Mouse (Mus musculus) heart, embryonic 13.5 days (tissue): ENCODE measurements at regions not wholly inside any gene's neighbourhood (a gene's known extent, or its start where the extent isn't known, plus 50 kb on each side); places are given as distances from the start of the nearest gene placed in this dataset.

Experiments used
- ATAC-seq: fragments of 200-750 bp; cut with Nextera tagmentation; 2 replicates; pipeline ENCODE4 v1.8.0; 2017; ENCODE audit warnings: moderate TSS enrichment; ENCODE audit not compliant: insufficient number of reproducible peaks, low FRiP score, low TSS enrichment; ENCODE audit errors: extremely low read depth
- H3K27ac ChIP-seq: fragments of 300-500 bp; sonication (generic); replicated peaks from 2 replicates; pipeline ENCODE4 v1.5.1; 2015; ENCODE audit warnings: moderate library complexity, mild to moderate bottlenecking, inconsistent platforms
- H3K27me3 ChIP-seq: fragments of 300-500 bp; sonication (generic); replicated peaks from 2 replicates; pipeline ENCODE4 v1.6.1; 2015; ENCODE audit warnings: mild to moderate bottlenecking, inconsistent platforms
- H3K36me3 ChIP-seq: fragments of 300-500 bp; sonication (generic); 2 replicates; pipeline ENCODE4 v1.6.1; 2015; ENCODE audit warnings: mild to moderate bottlenecking, inconsistent platforms
- H3K4me1 ChIP-seq: fragments of 300-500 bp; sonication (generic); 2 replicates; pipeline ENCODE4 v1.6.1; 2015; ENCODE audit warnings: inconsistent platforms
- H3K4me2 ChIP-seq: fragments of 300-500 bp; sonication (generic); 2 replicates; pipeline ENCODE4 v1.6.1; 2015; ENCODE audit warnings: inconsistent platforms, mild to moderate bottlenecking, moderate library complexity
- H3K4me3 ChIP-seq: fragments of 300-500 bp; sonication (generic); 2 replicates; pipeline ENCODE4 v1.5.1; 2015; ENCODE audit warnings: moderate library complexity, mild to moderate bottlenecking, inconsistent platforms
- H3K9ac ChIP-seq: fragments of 300-500 bp; sonication (generic); 2 replicates; pipeline ENCODE4 v1.6.1; 2015; ENCODE audit warnings: inconsistent platforms, mild to moderate bottlenecking, moderate library complexity
- H3K9me3 ChIP-seq: fragments of 300-500 bp; sonication (generic); 2 replicates; pipeline ENCODE4 v1.6.1; 2016; ENCODE audit warnings: inconsistent platforms
- WGBS: fragments of 180-500 bp; shearing (Covaris S2); methylation state at CpG from one replicate; pipeline ENCODE4 v1.1.7; 2015; ENCODE audit warnings: mixed read lengths; 5-methylcytosine and 5-hydroxymethylcytosine counted together

DNA sequence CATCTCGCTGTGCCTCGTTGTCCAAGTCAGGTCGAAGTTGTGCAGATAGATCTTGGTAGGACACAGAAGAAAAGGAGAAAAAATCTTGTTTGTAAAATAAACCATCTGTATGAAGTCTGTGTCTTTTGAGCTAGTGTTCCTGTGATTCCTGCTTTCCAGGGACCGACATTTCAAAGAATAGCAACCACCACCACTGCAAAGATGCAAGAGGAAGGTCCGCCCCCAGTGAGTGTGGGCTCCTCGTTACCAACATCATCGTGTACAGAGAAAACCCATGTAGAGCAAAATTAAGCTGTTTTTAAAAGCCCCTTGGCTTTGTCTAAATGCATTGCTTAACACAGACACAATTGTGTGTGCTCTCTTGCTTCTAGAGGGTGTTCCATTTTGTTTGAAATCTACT lies 218.2 kb downstream of the Enc1 start:
- WGBS = 97% methylated on average over 7 of the region's 7 CpGs
- peaks cover 35% of the 10 kb centered on the region for H3K4me1 ChIP-seq
- no peak overlapping the region for H3K4me3 ChIP-seq
- H3K27ac ChIP-seq = no peak overlapping the region
- no peaks in the 10 kb centered on the region for H3K36me3 ChIP-seq
- no peaks in the 10 kb centered on the region for H3K27me3 ChIP-seq
- no peak overlapping the region for H3K4me2 ChIP-seq
- ATAC-seq = no peak
- no peaks in the 10 kb centered on the region for H3K9me3 ChIP-seq
- no peak overlapping the region for H3K9ac ChIP-seq

GRCm38 (mm10) chr13:97455961-97456360 lies 215.1 kb downstream of the Enc1 start:
- Histone ChIP-seq H3K9me3 (no peaks in the 10 kb centered on the region), H3K27me3 (no peaks in the 10 kb centered on the region), H3K9ac (no peak overlapping the region), H3K27ac (no peak overlapping the region), H3K4me2 (no peak overlapping the region), H3K4me1 (peaks cover 40% of the 10 kb centered on the region), H3K4me3 (no peak overlapping the region), H3K36me3 (no peaks in the 10 kb centered on the region)
- 48% methylated on average over 6 of the region's 6 CpGs for WGBS
- no peak for ATAC-seq

GRCm38 (mm10) chr13:97454715-97455114 lies 213.8 kb downstream of the Enc1 start:
- ATAC-seq = no peak
- Histone ChIP-seq H3K4me2 (no peak overlapping the region), H3K27ac (no peak overlapping the region), H3K4me1 (peaks cover 50% of the 10 kb centered on the region), H3K27me3 (no peaks in the 10 kb centered on the region), H3K4me3 (no peak overlapping the region), H3K9me3 (no peaks in the 10 kb centered on the region), H3K9ac (no peak overlapping the region), H3K36me3 (no peaks in the 10 kb centered on the region)
- WGBS = 80% methylated on average over 8 of the region's 8 CpGs

GRCm38 (mm10) chr13:97453469-97453868 lies 212.6 kb downstream of the Enc1 start:
- Histone ChIP-seq H3K4me2 (peak overlapping the region; percentile 1; the same call in 1 of the 2 replicates), H3K4me3 (no peak overlapping the region), H3K27me3 (no peaks in the 10 kb centered on the region), H3K9me3 (no peaks in the 10 kb centered on the region), H3K27ac (peak overlapping the region; percentile 6; the same call in 1 of the 2 replicates), H3K9ac (peak overlapping the region; percentile 37; the same call in 1 of the 2 replicates), H3K36me3 (no peaks in the 10 kb centered on the region), H3K4me1 (peaks cover 52% of the 10 kb centered on the region)
- ATAC-seq = no peak
- 42% methylated on average over 6 of the region's 6 CpGs for WGBS

- peak overlapping the region; percentile 1; the same call in 1 of the 2 replicates for H3K4me2 ChIP-seq
- no peaks in the 10 kb centered on the region for H3K27me3 ChIP-seq
- WGBS = 7% methylated on average over 5 of the region's 5 CpGs
- ATAC-seq = peak; percentile 73; the same call in 1 of the 2 replicates
- H3K27ac ChIP-seq = peak overlapping the region; percentile 39; the same call in 1 of the 2 replicates
- peaks cover 52% of the 10 kb centered on the region for H3K4me1 ChIP-seq
- H3K9ac ChIP-seq = peak overlapping the region; percentile 37; the same call in 1 of the 2 replicates
- no peaks in the 10 kb centered on the region for H3K36me3 ChIP-seq
- no peak overlapping the region for H3K4me3 ChIP-seq
- no peaks in the 10 kb centered on the region for H3K9me3 ChIP-seq
Observed at GRCm38 (mm10) chr13:97453090-97453430, 212.2 kb downstream of the Enc1 start.

GRCm38 (mm10) chr13:97452386-97453089 lies 211.6 kb downstream of the Enc1 start:
- no peak overlapping the region for H3K4me3 ChIP-seq
- no peaks in the 10 kb centered on the region for H3K36me3 ChIP-seq
- H3K27me3 ChIP-seq = no peaks in the 10 kb centered on the region
- H3K27ac ChIP-seq = peak overlapping the region; percentile 39; the same call in 1 of the 2 replicates
- peaks cover 52% of the 10 kb centered on the region for H3K4me1 ChIP-seq
- no peak overlapping the region for H3K4me2 ChIP-seq
- no peaks in the 10 kb centered on the region for H3K9me3 ChIP-seq
- ATAC-seq = no peak
- peak overlapping the region; percentile 14; the same call in 1 of the 2 replicates for H3K9ac ChIP-seq
- 29% methylated on average over 11 of the region's 11 CpGs for WGBS

DNA sequence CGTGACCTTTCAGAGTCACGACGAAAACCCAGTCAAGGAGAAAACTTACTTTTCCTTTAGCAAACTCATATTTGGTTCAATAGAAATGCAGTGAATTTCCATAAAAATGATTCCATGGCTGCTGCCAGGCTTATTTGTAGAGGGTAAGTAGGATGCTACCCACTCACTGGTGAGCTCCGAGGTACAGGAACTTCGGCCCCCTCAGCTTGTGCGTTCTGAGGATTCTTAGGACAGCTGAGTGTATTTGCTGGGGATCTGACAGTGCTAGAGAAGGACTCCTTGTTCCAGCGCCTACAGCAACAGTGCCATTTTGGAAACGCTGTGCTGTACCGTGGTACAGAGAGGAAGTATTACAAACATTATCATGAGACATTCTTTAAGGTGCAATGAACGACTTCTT lies 210.4 kb downstream of the Enc1 start:
- no peak for ATAC-seq
- Histone ChIP-seq H3K27ac (no peak overlapping the region), H3K4me2 (no peak overlapping the region), H3K4me1 (peaks cover 52% of the 10 kb centered on the region), H3K36me3 (no peaks in the 10 kb centered on the region), H3K9ac (no peak overlapping the region), H3K27me3 (no peaks in the 10 kb centered on the region), H3K4me3 (no peak overlapping the region), H3K9me3 (no peaks in the 10 kb centered on the region)
- 65% methylated on average over 10 of the region's 10 CpGs for WGBS

DNA sequence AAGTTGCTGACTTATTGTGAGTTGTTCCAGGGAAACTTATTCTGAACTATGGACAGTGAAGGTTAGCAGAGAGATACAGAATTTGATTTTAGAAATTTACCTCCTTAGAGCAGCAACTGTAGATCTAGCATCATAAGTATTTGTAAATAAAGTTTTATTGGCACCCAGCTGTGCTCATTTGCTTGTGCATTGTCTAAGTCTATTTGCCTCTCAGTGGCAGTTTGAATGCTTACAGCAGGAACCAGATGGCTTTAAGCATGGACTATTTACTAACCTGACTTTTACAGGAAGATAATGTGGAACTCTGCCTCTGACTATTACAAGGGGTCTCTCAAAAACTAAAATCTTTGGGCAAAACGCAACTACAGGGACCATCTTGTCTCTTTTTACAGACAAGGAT lies 207.2 kb downstream of the Enc1 start:
- no peaks in the 10 kb centered on the region for H3K9me3 ChIP-seq
- H3K9ac ChIP-seq = no peak overlapping the region
- no peak overlapping the region for H3K27ac ChIP-seq
- no peaks in the 10 kb centered on the region for H3K27me3 ChIP-seq
- H3K36me3 ChIP-seq = no peaks in the 10 kb centered on the region
- ATAC-seq = no peak
- H3K4me3 ChIP-seq = no peak overlapping the region
- peaks cover 45% of the 10 kb centered on the region for H3K4me1 ChIP-seq
- H3K4me2 ChIP-seq = no peak overlapping the region
- 92% methylated on average over 1 of the region's 1 CpGs for WGBS

GRCm38 (mm10) chr13:97443731-97444428 lies 203.0 kb downstream of the Enc1 start:
- Histone ChIP-seq H3K9ac (no peak overlapping the region), H3K4me3 (no peak overlapping the region), H3K27me3 (0 out of 2 replicates have a peak, but pooled peaks cover 4% of the 10 kb centered on the region), H3K36me3 (no peaks in the 10 kb centered on the region), H3K4me2 (no peak overlapping the region), H3K9me3 (no peaks in the 10 kb centered on the region), H3K4me1 (peaks cover 51% of the 10 kb centered on the region), H3K27ac (no peak overlapping the region)
- no peak for ATAC-seq
- 60% methylated on average over 14 of the region's 14 CpGs for WGBS

GRCm38 (mm10) chr13:97442806-97443205 lies 201.9 kb downstream of the Enc1 start:
- WGBS = 52% methylated on average over 1 of the region's 1 CpGs

DNA sequence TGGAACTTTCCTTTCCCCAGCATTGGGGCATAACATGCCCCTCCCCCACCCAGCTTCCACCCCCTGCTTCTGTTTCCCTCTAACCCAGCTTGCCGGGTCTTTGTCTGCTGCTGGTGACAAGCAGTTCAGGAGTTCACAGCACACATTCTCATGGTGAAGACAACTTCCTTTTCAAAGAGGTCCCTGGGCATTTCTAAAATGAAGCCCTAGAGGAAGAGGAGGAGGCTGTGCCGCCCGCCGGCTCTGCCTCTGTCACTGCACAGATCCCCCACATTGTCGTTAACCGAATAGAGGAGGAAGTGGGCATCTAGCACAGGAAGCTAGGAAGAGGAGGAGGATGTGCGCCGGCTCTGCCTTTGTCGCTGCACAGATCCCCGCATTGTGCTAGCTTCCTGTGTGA lies 201.4 kb downstream of the Enc1 start:
- ATAC-seq = no peak
- H3K4me1 ChIP-seq = peaks cover 60% of the 10 kb centered on the region
- H3K4me2 ChIP-seq = peak overlapping the region; percentile 39
- H3K36me3 ChIP-seq = no peaks in the 10 kb centered on the region
- H3K27me3 ChIP-seq = 0 out of 2 replicates have a peak, but pooled peaks cover 5% of the 10 kb centered on the region
- peak overlapping the region; percentile 38; the same call in 1 of the 2 replicates for H3K9ac ChIP-seq
- 25% methylated on average over 10 of the region's 10 CpGs for WGBS
- H3K9me3 ChIP-seq = no peaks in the 10 kb centered on the region
- H3K4me3 ChIP-seq = no peak overlapping the region
- peak overlapping the region; percentile 59; the same call in 1 of the 2 replicates for H3K27ac ChIP-seq

More at GRCm38 (mm10) chr13:97442806-97443205, 201.9 kb downstream of the Enc1 start:
- no peak overlapping the region for H3K9ac ChIP-seq
- H3K27ac ChIP-seq = 0 out of 2 replicates have a peak overlapping the region, but pooled peaks have one; percentile 59
- H3K4me2 ChIP-seq = peak overlapping the region; percentile 39; the same call in 1 of the 2 replicates
- H3K4me3 ChIP-seq = no peak overlapping the region
- no peaks in the 10 kb centered on the region for H3K9me3 ChIP-seq
- peaks cover 59% of the 10 kb centered on the region for H3K4me1 ChIP-seq
- no peak for ATAC-seq
- H3K36me3 ChIP-seq = no peaks in the 10 kb centered on the region
- 0 out of 2 replicates have a peak, but pooled peaks cover 4% of the 10 kb centered on the region for H3K27me3 ChIP-seq
